ENCODE assay signal across 11 mouse cellular contexts in the genomic region with DNA sequence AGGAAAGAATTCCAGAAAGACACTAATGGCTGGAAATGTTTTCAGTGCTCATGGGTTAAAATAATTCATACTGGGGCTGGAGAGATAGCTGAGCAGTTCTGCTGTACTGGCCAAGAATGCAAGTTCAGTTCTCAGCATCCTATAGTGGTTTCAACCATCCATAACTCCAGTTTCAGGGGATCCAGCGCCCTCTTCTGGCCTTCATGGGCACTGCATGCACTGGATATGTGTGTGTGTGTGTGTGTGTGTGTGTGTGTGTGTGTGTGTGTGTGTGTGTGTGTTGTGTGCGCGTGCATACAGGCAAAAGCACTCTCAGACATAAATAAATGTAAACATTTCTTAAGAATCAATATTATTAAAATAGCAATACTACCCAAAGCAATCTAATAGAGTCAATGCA. TPM values are rescaled to one million over a fixed set of nuclear protein-coding genes. Genes with fewer than 3 reads are reported as not detected.
DNase-seq lines count a peak whose midpoint lies in the region; ATAC-seq and TF ChIP-seq lines count a peak whose summit lies in the region.
"Had no signal": no experiment of that assay in that cellular context is flagged by ENCODE, and none has a peak within 500 bp of the region (broad histone marks: within the 10 kb centered on the region; RNA-seq: fewer than 3 reads in every experiment).

No protein-coding gene starts in this region.

- peak overlapping the region; percentile 96; the same call in 1 of the 2 replicates for H3K27ac ChIP-seq in heart, embryonic 13.5 days (replicated peaks)
- no peak overlapping the region for H3K27ac ChIP-seq in lung, postnatal 0 days (ENCODE audit: low read length)
- H3K27ac ChIP-seq: forebrain, embryonic 13.5 days; stomach, embryonic 15.5 days had no signal

- intact Hi-C loops in heart, postnatal 10 days (cut with DNase I), result no loop called here

- no peak for DNase-seq in heart, postnatal 10 days
- DNase-seq in lung, postnatal 0 days (ENCODE audit: low spot score), result no peak
- DNase-seq in lung, postnatal 14 days, result no peak
- DNase-seq in T-cell, adult 2 months (ENCODE audit: low spot score), result peak; percentile 28
- DNase-seq in thymus, postnatal 0 days (ENCODE audit: low spot score), result peak; percentile 48
- no peak for DNase-seq in adrenal gland, postnatal 36 days
- no peak for DNase-seq in left cerebral cortex, adult 9 months (ENCODE audit: low spot score in 2 of 2)
- DNase-seq: heart, adult 11 months had no signal

- peaks cover 35% of the 10 kb centered on the region for H3K36me3 ChIP-seq in heart, embryonic 13.5 days
- no peaks in the 10 kb centered on the region for H3K36me3 ChIP-seq in lung, postnatal 0 days (ENCODE audit: insufficient read depth, low read length)
- H3K36me3 ChIP-seq: stomach, embryonic 15.5 days had no signal

- peaks cover 68% of the 10 kb centered on the region for H3K4me1 ChIP-seq in heart, embryonic 13.5 days
- H3K4me1 ChIP-seq in lung, postnatal 0 days (ENCODE audit: insufficient read depth, low read depth, low read length), result peaks cover 26% of the 10 kb centered on the region

- H3K9ac ChIP-seq in heart, embryonic 13.5 days, result no peak overlapping the region; the same call in 1 of the 2 replicates
- no peak overlapping the region for H3K9ac ChIP-seq in lung, postnatal 0 days (replicated peaks; ENCODE audit: low read depth)
- H3K9ac ChIP-seq: forebrain, embryonic 13.5 days; stomach, embryonic 15.5 days had no signal

- 63% methylated on average over 3 of the region's 3 CpGs for WGBS in heart, embryonic 13.5 days
- WGBS in lung, postnatal 0 days, result 68% methylated on average over 3 of the region's 3 CpGs

- ATAC-seq in heart, embryonic 13.5 days (ENCODE audit: extremely low read depth, insufficient number of reproducible peaks, low FRiP score, low TSS enrichment), result no peak
- no peak for ATAC-seq in lung, postnatal 0 days
- ATAC-seq: forebrain, embryonic 13.5 days had no signal

- no peaks in the 10 kb centered on the region for H3K27me3 ChIP-seq in heart, embryonic 13.5 days (replicated peaks)
- no peaks in the 10 kb centered on the region for H3K27me3 ChIP-seq in lung, postnatal 0 days (replicated peaks; ENCODE audit: insufficient read depth, low read length)
- H3K27me3 ChIP-seq: forebrain, embryonic 13.5 days; stomach, embryonic 15.5 days had no signal

- H3K9me3 ChIP-seq in heart, embryonic 13.5 days, result no peaks in the 10 kb centered on the region; the same call in 1 of the 2 replicates
- H3K9me3 ChIP-seq in lung, postnatal 0 days (ENCODE audit: low read length), result no peaks in the 10 kb centered on the region; the same call in 1 of the 2 replicates
- H3K9me3 ChIP-seq: forebrain, embryonic 13.5 days; stomach, embryonic 15.5 days had no signal

- TF ChIP-seq CTCF in lung, postnatal 0 days (IDR thresholded peaks at IDR 0.05), result peak; percentile 70

- TF ChIP-seq EP300 in lung, postnatal 0 days (IDR thresholded peaks at IDR 0.05), result no peak

- H3K4me3 ChIP-seq in heart, embryonic 13.5 days, result no peak overlapping the region
- no peak overlapping the region for H3K4me3 ChIP-seq in lung, postnatal 0 days (ENCODE audit: low read depth, low read length)
- H3K4me3 ChIP-seq: forebrain, embryonic 13.5 days; stomach, embryonic 15.5 days had no signal

- no peak overlapping the region for H3K4me2 ChIP-seq in heart, embryonic 13.5 days
- H3K4me2 ChIP-seq in lung, postnatal 0 days (replicated peaks; ENCODE audit: low read depth, low read length), result no peak overlapping the region
- H3K4me2 ChIP-seq: forebrain, embryonic 13.5 days; stomach, embryonic 15.5 days had no signal

RNA-seq across cellular contexts. Expression of a gene that starts 22.8 kb away (rescaled TPM):
- 122 and 137 TPM in 2 replicates for polyA plus RNA-seq in heart, embryonic 13.5 days (2015; fragmentation: Nextera tagmentation; extraction: Ambion mirVana)
- 100 to 1,000 TPM; 172 to 186 TPM for total RNA-seq in heart, postnatal 10 days (2021)
- polyA plus RNA-seq in lung, postnatal 0 days (2015; fragmentation: Nextera tagmentation; extraction: Ambion mirVana), result 83.1 and 101 TPM in 2 replicates
- polyA plus RNA-seq in thymus, postnatal 0 days (2015; fragmentation: Nextera tagmentation; extraction: Ambion mirVana), result 59.8 and 61.1 TPM in 2 replicates
- 10 to 100 TPM; 56.6 to 59.1 TPM for total RNA-seq in adrenal gland, postnatal 36 days (2021)

RNA-seq across cellular contexts. Expression of a gene that starts 51.8 kb away (rescaled TPM):
- 0.57 and 1.5 TPM in 2 replicates for polyA plus RNA-seq in heart, embryonic 13.5 days (2015; fragmentation: Nextera tagmentation; extraction: Ambion mirVana)
- 1 to 10 TPM; 3.8 to 5.0 TPM for total RNA-seq in heart, postnatal 10 days (2021)
- polyA plus RNA-seq in lung, postnatal 0 days (2015; fragmentation: Nextera tagmentation; extraction: Ambion mirVana), result 1.6 and 2.0 TPM in 2 replicates
- polyA plus RNA-seq in thymus, postnatal 0 days (2015; fragmentation: Nextera tagmentation; extraction: Ambion mirVana), result 0.94 and 1.1 TPM in 2 replicates
- total RNA-seq in adrenal gland, postnatal 36 days (2021), result not detected
- polyA plus RNA-seq: forebrain, embryonic 13.5 days had no signal

Comparison
In these comparisons a context has a peak if more than half of its experiments do, and no peak if none do; other contexts are left out.
1. DNase-seq: peak in T-cell, adult 2 months (single experiment) and thymus, postnatal 0 days (single experiment); none in heart, postnatal 10 days (0 of 2), lung, postnatal 0 days (single experiment), lung, postnatal 14 days (single experiment), adrenal gland, postnatal 36 days (0 of 2) and left cerebral cortex, adult 9 months (0 of 2).